Mouse (Mus musculus): ENCODE data around the gene Hoxc8. TPM values are rescaled to one million over a fixed set of nuclear protein-coding genes. Genes with fewer than 3 reads are reported as not detected.

Hoxc8 gene
- polyA plus RNA-seq, 1 experiment from 2014 or later: not detected

- H3K27me3 ChIP-seq (ENCODE audit: control insufficient read depth, insufficient read depth, low read depth, low read length): peaks cover 94% of the 10 kb centered on the region
- no peak overlapping the region for H3K9ac ChIP-seq (ENCODE audit: low read depth, low read length)
- no peak overlapping the region for H3K4me2 ChIP-seq (ENCODE audit: low read depth, low read length)
- H3K36me3 ChIP-seq (ENCODE audit: control insufficient read depth, insufficient read depth): no peaks in the 10 kb centered on the region
- no peaks in the 10 kb centered on the region for H3K4me1 ChIP-seq (ENCODE audit: control insufficient read depth, low read depth, low read length)
- no peak overlapping the region for H3K27ac ChIP-seq (ENCODE audit: low read length)
- 2% methylated on average over 28 of the region's 28 CpGs for WGBS (ENCODE audit: insufficient replicate concordance)
- no peak for ATAC-seq (ENCODE audit: low read depth)
- no peak overlapping the region for H3K4me3 ChIP-seq (ENCODE audit: low read depth, low read length)
- H3K9me3 ChIP-seq (replicated peaks; ENCODE audit: control insufficient read depth, low read length): no peaks in the 10 kb centered on the region
These were observed 26.5 kb upstream of the Hoxc8 start for GRCm38 (mm10) chr15:102963671-102964640.

- no peaks in the 10 kb centered on the region for H3K4me1 ChIP-seq (ENCODE audit: control insufficient read depth, low read depth, low read length)
- no peak overlapping the region for H3K27ac ChIP-seq (ENCODE audit: low read length)
- ATAC-seq (ENCODE audit: low read depth): no peak
- no peaks in the 10 kb centered on the region for H3K36me3 ChIP-seq (ENCODE audit: control insufficient read depth, insufficient read depth)
- no peak overlapping the region for H3K9ac ChIP-seq (ENCODE audit: low read depth, low read length)
- H3K27me3 ChIP-seq (ENCODE audit: control insufficient read depth, insufficient read depth, low read depth, low read length): peaks cover 95% of the 10 kb centered on the region
- 4% methylated on average over 26 of the region's 26 CpGs for whole genome bisulfite sequencing (ENCODE audit: insufficient replicate concordance)
- H3K9me3 ChIP-seq (replicated peaks; ENCODE audit: control insufficient read depth, low read length): no peaks in the 10 kb centered on the region
- H3K4me2 ChIP-seq (ENCODE audit: low read depth, low read length): no peak overlapping the region
- H3K4me3 ChIP-seq (ENCODE audit: low read depth, low read length): no peak overlapping the region
These were observed 25.2 kb upstream of the Hoxc8 start for GRCm38 (mm10) chr15:102965003-102965891.

DNA sequence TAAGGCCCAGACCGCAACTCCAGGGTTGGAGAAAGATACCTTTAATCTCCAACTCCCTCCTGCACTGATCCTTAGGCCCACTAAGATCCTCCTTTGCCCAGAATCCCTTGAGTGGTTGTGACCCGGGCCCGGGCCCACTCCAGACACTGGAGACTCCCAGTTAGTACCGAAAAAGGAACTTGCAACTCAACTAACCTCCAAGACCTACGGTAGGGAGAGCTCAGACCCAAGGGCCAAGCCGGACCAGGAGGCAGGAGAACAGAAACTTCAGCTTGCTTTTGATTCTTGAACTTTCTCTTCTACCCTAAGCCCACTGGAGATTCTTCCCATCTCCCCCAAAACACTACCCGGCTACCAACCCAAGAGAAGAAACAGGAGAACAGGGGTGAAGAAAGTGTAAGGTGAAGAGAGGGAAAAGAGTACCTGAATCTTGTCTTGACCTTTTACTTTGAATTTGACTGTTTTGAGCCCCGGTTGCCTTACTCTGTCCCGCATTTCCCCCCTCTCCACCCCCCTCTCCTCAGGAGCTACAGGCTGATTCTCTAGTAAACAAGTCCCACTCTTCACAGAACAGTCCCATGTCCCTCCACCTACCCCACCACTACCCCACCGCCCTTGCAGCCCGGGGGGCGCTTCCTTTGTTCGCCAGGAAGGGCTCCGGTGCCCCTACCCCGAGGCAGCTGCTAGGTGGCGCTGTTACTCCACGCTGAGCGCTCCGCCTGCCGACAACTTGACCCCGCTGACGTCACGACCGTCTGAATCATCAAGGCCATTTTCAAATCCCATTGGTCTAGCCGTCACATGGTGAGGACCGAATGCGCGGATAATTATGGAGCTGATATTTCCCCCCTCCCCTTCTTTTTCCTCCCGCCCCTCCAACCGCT lies 24.3 kb upstream of the Hoxc8 start:
- H3K27me3 ChIP-seq (ENCODE audit: control insufficient read depth, insufficient read depth, low read depth, low read length): peaks cover 95% of the 10 kb centered on the region
- H3K9me3 ChIP-seq (replicated peaks; ENCODE audit: control insufficient read depth, low read length): no peaks in the 10 kb centered on the region
- H3K9ac ChIP-seq (ENCODE audit: low read depth, low read length): no peak overlapping the region
- no peaks in the 10 kb centered on the region for H3K36me3 ChIP-seq (ENCODE audit: control insufficient read depth, insufficient read depth)
- H3K4me3 ChIP-seq (ENCODE audit: low read depth, low read length): no peak overlapping the region
- no peak overlapping the region for H3K27ac ChIP-seq (ENCODE audit: low read length)
- no peak overlapping the region for H3K4me2 ChIP-seq (ENCODE audit: low read depth, low read length)
- ATAC-seq (ENCODE audit: low read depth): no peak
- WGBS (ENCODE audit: insufficient replicate concordance): 3% methylated on average over 30 of the region's 30 CpGs
- no peaks in the 10 kb centered on the region for H3K4me1 ChIP-seq (ENCODE audit: control insufficient read depth, low read depth, low read length)

DNA sequence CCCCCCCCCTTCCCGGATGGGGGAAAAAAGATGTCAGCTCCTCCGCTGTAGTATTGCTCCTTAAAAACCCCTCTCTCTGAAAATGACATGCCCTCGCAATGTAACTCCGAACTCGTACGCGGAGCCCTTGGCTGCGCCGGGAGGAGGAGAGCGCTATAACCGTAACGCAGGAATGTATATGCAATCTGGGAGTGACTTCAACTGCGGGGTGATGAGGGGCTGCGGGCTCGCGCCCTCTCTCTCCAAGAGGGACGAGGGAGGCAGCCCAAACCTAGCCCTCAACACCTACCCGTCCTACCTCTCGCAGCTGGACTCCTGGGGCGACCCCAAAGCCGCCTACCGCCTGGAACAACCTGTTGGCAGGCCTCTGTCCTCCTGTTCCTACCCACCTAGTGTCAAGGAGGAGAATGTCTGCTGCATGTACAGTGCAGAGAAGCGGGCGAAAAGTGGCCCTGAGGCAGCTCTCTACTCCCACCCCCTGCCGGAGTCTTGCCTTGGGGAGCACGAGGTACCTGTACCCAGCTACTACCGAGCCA lies 23.6 kb upstream of the Hoxc8 start, which contains the start of gene Hoxc10:
TSS of gene Hoxc10 (plus strand) at position 21 of the 536 bp plus-strand sequence.
- no peak within 1 kb of the TSS for H3K4me3 ChIP-seq (ENCODE audit: low read depth, low read length)
- no peaks in the 10 kb centered on the region for H3K4me1 ChIP-seq (ENCODE audit: control insufficient read depth, low read depth, low read length)
- H3K27ac ChIP-seq (ENCODE audit: low read length): no peak within 1 kb of the TSS
- H3K4me2 ChIP-seq (ENCODE audit: low read depth, low read length): no peak within 1 kb of the TSS
- H3K9me3 ChIP-seq (replicated peaks; ENCODE audit: control insufficient read depth, low read length): no peaks in the 10 kb centered on the region
- WGBS (ENCODE audit: insufficient replicate concordance): 4% methylated on average over 27 of the region's 27 CpGs
- H3K9ac ChIP-seq (ENCODE audit: low read depth, low read length): no peak within 1 kb of the TSS
- peaks cover 95% of the 10 kb centered on the region for H3K27me3 ChIP-seq (ENCODE audit: control insufficient read depth, insufficient read depth, low read depth, low read length)
- no peak for ATAC-seq (ENCODE audit: low read depth)
- no peaks in the 10 kb centered on the region for H3K36me3 ChIP-seq (ENCODE audit: control insufficient read depth, insufficient read depth)

DNA sequence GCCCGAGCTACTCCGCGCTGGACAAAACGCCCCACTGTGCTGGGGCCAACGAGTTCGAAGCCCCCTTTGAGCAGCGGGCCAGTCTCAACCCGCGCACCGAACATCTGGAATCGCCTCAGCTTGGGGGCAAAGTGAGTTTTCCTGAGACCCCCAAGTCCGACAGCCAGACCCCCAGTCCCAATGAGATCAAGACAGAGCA lies 23.2 kb upstream of the Hoxc8 start, which contains the start of gene Hoxc5:
TSS of gene Hoxc5 (plus strand) at position 132 of the 199 bp plus-strand sequence.
- no peaks in the 10 kb centered on the region for H3K9me3 ChIP-seq (replicated peaks; ENCODE audit: control insufficient read depth, low read length)
- H3K9ac ChIP-seq (ENCODE audit: low read depth, low read length): no peak within 1 kb of the TSS
- no peaks in the 10 kb centered on the region for H3K4me1 ChIP-seq (ENCODE audit: control insufficient read depth, low read depth, low read length)
- no peak within 1 kb of the TSS for H3K4me3 ChIP-seq (ENCODE audit: low read depth, low read length)
- H3K27ac ChIP-seq (ENCODE audit: low read length): no peak within 1 kb of the TSS
- H3K27me3 ChIP-seq (ENCODE audit: control insufficient read depth, insufficient read depth, low read depth, low read length): peaks cover 96% of the 10 kb centered on the region
- no peak within 1 kb of the TSS for H3K4me2 ChIP-seq (ENCODE audit: low read depth, low read length)
- ATAC-seq (ENCODE audit: low read depth): no peak
- 2% methylated on average over 12 of the region's 12 CpGs for WGBS (ENCODE audit: insufficient replicate concordance)
- no peaks in the 10 kb centered on the region for H3K36me3 ChIP-seq (ENCODE audit: control insufficient read depth, insufficient read depth)

DNA sequence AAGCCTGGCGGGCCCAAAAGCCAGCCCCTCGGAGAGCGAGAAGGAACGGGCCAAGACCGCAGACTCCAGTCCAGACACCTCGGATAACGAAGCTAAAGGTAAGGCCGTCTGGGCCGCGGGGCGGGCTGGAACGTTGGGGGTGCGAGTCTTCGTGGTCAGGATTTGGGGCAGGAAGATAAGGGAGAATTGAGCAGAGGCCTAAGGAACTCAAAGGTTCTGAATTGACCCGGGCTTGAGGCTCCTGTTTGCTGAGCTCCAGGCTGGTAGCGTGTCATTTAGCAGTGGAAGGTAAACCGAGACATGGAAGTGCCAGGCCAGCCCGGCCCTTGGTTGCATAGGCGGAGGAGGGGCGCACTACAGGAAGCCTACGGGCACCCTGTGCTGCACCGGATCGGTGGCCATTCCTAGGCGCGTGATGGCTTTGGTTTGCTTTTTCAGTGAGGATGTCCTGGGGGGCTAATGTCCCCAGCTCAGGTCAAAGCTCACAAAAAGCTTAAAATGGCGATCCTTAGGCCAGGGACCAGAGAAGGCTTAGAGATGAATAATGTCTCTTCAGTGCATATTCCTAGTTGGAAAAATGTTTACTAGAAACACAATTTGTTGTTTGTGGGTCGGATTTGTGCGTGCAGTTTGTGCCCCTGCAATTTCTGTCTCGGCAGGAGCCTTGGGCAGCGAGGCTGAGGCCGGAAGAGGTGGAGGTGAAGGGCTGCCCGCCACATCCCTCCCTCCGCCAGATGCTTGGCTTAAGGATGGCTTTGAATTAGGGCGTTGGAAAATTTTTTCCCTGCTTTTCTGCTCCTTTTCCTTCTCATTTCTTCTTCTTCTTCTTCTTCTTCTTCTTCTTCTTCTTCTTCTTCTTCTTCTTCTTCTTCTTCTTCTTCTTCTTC lies 22.7 kb upstream of the Hoxc8 start:
- 4% methylated on average over 34 of the region's 34 CpGs for WGBS (ENCODE audit: insufficient replicate concordance)
- no peak overlapping the region for H3K4me2 ChIP-seq (ENCODE audit: low read depth, low read length)

DNA sequence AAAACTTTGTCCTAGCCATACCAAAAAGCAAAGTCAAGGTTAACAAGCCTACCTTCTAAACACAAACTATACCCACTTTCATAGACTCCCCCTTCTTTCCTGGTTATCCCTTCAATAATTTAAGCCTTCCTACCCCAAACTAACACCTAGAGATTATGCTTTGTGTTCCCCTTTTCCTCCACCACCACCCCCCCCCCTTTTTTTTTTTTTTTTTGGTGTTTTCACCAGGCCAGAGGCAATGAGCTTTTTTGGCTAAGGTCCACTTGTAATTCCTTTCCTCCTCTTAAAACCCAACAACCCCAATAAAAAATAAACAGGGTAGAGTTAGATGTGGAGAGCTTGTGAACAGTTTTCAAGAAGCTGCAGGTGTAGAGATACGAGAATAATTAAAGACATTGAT lies 21.1 kb upstream of the Hoxc8 start:
- 8% methylated on average over 1 of the region's 1 CpGs for WGBS (ENCODE audit: insufficient replicate concordance)
- H3K9ac ChIP-seq (ENCODE audit: low read depth, low read length): no peak overlapping the region
- no peaks in the 10 kb centered on the region for H3K36me3 ChIP-seq (ENCODE audit: control insufficient read depth, insufficient read depth)
- peaks cover 96% of the 10 kb centered on the region for H3K27me3 ChIP-seq (ENCODE audit: control insufficient read depth, insufficient read depth, low read depth, low read length)
- no peak for ATAC-seq (ENCODE audit: low read depth)
- no peak overlapping the region for H3K4me2 ChIP-seq (ENCODE audit: low read depth, low read length)
- no peaks in the 10 kb centered on the region for H3K4me1 ChIP-seq (ENCODE audit: control insufficient read depth, low read depth, low read length)
- H3K27ac ChIP-seq (ENCODE audit: low read length): no peak overlapping the region
- H3K4me3 ChIP-seq (ENCODE audit: low read depth, low read length): no peak overlapping the region
- no peaks in the 10 kb centered on the region for H3K9me3 ChIP-seq (replicated peaks; ENCODE audit: control insufficient read depth, low read length)

More for the DNA sequence above, 22.7 kb upstream of the Hoxc8 start:
- H3K27ac ChIP-seq (ENCODE audit: low read length): no peak overlapping the region
- no peaks in the 10 kb centered on the region for H3K9me3 ChIP-seq (replicated peaks; ENCODE audit: control insufficient read depth, low read length)
- H3K4me1 ChIP-seq (ENCODE audit: control insufficient read depth, low read depth, low read length): no peaks in the 10 kb centered on the region
- no peak overlapping the region for H3K4me3 ChIP-seq (ENCODE audit: low read depth, low read length)
- no peak for ATAC-seq (ENCODE audit: low read depth)
- no peaks in the 10 kb centered on the region for H3K36me3 ChIP-seq (ENCODE audit: control insufficient read depth, insufficient read depth)
- H3K9ac ChIP-seq (ENCODE audit: low read depth, low read length): no peak overlapping the region
- H3K27me3 ChIP-seq (ENCODE audit: control insufficient read depth, insufficient read depth, low read depth, low read length): peaks cover 96% of the 10 kb centered on the region

- peaks cover 95% of the 10 kb centered on the region for H3K27me3 ChIP-seq (ENCODE audit: control insufficient read depth, insufficient read depth, low read depth, low read length)
- WGBS (ENCODE audit: insufficient replicate concordance): under 1% methylated on average over 12 of the region's 12 CpGs
- H3K9ac ChIP-seq (ENCODE audit: low read depth, low read length): no peak overlapping the region
- H3K27ac ChIP-seq (ENCODE audit: low read length): no peak overlapping the region
- H3K9me3 ChIP-seq (replicated peaks; ENCODE audit: control insufficient read depth, low read length): no peaks in the 10 kb centered on the region
- no peak overlapping the region for H3K4me3 ChIP-seq (ENCODE audit: low read depth, low read length)
- ATAC-seq (ENCODE audit: low read depth): no peak
- H3K4me1 ChIP-seq (ENCODE audit: control insufficient read depth, low read depth, low read length): no peaks in the 10 kb centered on the region
- H3K4me2 ChIP-seq (ENCODE audit: low read depth, low read length): no peak overlapping the region
- no peaks in the 10 kb centered on the region for H3K36me3 ChIP-seq (ENCODE audit: control insufficient read depth, insufficient read depth)
These were observed 19.7 kb upstream of the Hoxc8 start for GRCm38 (mm10) chr15:102970740-102971139.

Data from liver, embryonic 16.5 days (tissue).